Mouse (Mus musculus) stomach, postnatal 0 days (tissue): ENCODE data around the gene Rasa4. TPM values are rescaled to one million over a fixed set of nuclear protein-coding genes. Genes with fewer than 3 reads are reported as not detected.
"Not testable (repeated sequence)": the region's sequence is repeated elsewhere in the genome, so short reads cannot be mapped to it uniquely, and the experiment has no call there.

Source experiments
- ATAC-seq: fragments of 200-750 bp; cut with Nextera tagmentation; 2 replicates; pipeline ENCODE4 v1.8.0; 2017; ENCODE audit not compliant: low FRiP score, low TSS enrichment
- DNase-seq: peaks from one replicate; pipeline ENCODE4 v3.0.0-alpha.2; 2016; ENCODE audit warnings: low spot score
- H3K27ac ChIP-seq: fragments of 300-500 bp; sonication (generic); replicated peaks from 2 replicates; pipeline ENCODE4 v1.5.1; 2014; ENCODE audit warnings: mild to moderate bottlenecking, control low read depth
- H3K27me3 ChIP-seq: fragments of 300-500 bp; sonication (generic); 2 replicates; pipeline ENCODE4 v1.6.1; 2014; ENCODE audit warnings: low read length; ENCODE audit not compliant: control insufficient read depth, insufficient read depth
- H3K36me3 ChIP-seq: fragments of 300-500 bp; sonication (generic); 2 replicates; pipeline ENCODE4 v1.6.1; 2014; ENCODE audit warnings: low read length, mixed read lengths; ENCODE audit not compliant: control insufficient read depth, insufficient read depth
- H3K4me1 ChIP-seq: fragments of 300-500 bp; sonication (generic); replicated peaks from 2 replicates; pipeline ENCODE4 v1.6.1; 2014; ENCODE audit warnings: antibody characterized with exemption; ENCODE audit not compliant: control insufficient read depth, insufficient read depth
- H3K4me2 ChIP-seq: fragments of 300-500 bp; sonication (generic); replicated peaks from 2 replicates; pipeline ENCODE4 v1.6.1; 2014; ENCODE audit warnings: low read depth, mild to moderate bottlenecking, control low read depth, moderate library complexity
- H3K4me3 ChIP-seq: fragments of 300-500 bp; sonication (generic); 2 replicates; pipeline ENCODE4 v1.5.1; 2014; ENCODE audit warnings: low read depth, low read length, control low read depth
- H3K9ac ChIP-seq: fragments of 300-500 bp; sonication (generic); 2 replicates; pipeline ENCODE4 v1.6.1; 2014; ENCODE audit warnings: mild to moderate bottlenecking, low read length, control low read depth, mixed read lengths
- H3K9me3 ChIP-seq: fragments of 300-500 bp; sonication (generic); 2 replicates; pipeline ENCODE4 v1.6.1; 2016; ENCODE audit warnings: low read length; ENCODE audit not compliant: control insufficient read depth
- CTCF ChIP-seq: IDR thresholded peaks from 2 replicates; pipeline ENCODE4 v1.5.1; 2016; ENCODE audit warnings: antibody characterized with exemption, low read depth, mild to moderate bottlenecking, moderate library complexity
- EP300 ChIP-seq: optimal IDR thresholded peaks from 2 replicates; pipeline ENCODE3; 2016; ENCODE audit warnings: antibody characterized with exemption
- WGBS: fragments of 180-500 bp; shearing (Covaris S2); extraction: QIAGEN DNeasy Blood & Tissue Kit; methylation state at CpG from one replicate; pipeline ENCODE4 v1.1.7; 2014; 5-methylcytosine and 5-hydroxymethylcytosine counted together
- polyA plus RNA-seq: library from polyadenylated mRNA; unstranded; fragments of >200 nt; fragmentation: Nextera tagmentation; extraction: Ambion mirVana; gene quantifications from 2 replicates; pipeline ENCODE4 v1.2.1, GENCODE M21; 2015

Rasa4 gene
- polyA plus RNA-seq, 1 experiment from 2014 or later, result 4.0 TPM

DNA sequence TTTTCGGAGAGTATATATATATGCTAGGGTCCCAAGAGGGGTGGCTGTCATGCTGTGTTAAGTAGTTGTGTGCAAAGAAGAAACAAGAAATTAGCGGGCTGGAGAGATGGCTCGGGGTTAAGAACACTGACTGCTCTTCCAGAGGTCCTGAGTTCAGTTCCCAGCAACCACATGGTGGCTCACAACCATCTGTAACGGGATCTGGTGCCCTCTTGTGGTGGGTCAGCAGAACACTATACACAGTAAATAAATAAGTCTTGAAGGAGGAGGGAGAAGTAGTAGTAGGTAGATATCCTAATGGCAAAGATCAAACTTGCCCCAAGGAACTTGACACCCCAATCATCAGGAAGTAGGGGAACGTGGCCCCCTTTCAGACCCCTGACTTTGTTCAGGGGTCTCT is 59.0 kb downstream of the Rasa4 start:
- WGBS, result 85% methylated on average over 5 of the region's 5 CpGs
- Histone ChIP-seq H3K4me3 (no peak overlapping the region), H3K4me2 (no peak overlapping the region), H3K4me1 (no peaks in the 10 kb centered on the region), H3K9ac (no peak overlapping the region), H3K36me3 (peaks cover 13% of the 10 kb centered on the region), H3K27ac (no peak overlapping the region), H3K27me3 (no peaks in the 10 kb centered on the region), H3K9me3 (no peaks in the 10 kb centered on the region)
- ATAC-seq (no peak), DNase-seq (no peak)
- TF ChIP-seq EP300 (no peak), CTCF (peak; percentile 42)

DNA sequence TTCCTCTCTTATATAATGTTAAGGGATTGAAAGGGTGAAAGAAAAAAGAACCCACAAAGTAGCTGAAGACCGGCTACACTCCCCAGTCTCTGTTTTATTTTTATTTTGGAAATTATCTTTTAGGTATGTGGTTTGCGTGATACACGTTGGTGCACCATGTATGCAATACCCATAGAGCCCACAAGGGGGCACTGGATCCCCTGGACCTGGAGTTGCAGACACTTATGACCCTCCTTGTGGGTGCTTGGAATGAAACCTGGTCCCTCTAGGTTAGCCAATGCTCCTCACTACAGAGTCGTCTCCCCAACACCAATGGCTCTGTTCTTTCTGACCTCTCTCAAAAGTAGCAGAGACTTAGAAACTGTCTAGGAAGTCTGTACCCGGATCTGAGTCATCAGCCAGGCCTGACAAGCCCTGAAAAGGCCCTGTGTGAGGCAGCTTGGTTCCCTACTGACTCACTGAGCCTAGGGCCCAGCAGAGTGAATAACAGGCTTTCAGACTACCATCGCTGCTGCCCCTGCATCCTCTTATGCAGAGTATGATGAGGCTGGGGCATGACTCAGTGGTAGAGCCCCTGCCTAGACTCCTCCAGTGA is 59.5 kb downstream of the Rasa4 start:
- Histone ChIP-seq H3K27me3 (no peaks in the 10 kb centered on the region), H3K4me2 (no peak overlapping the region), H3K4me1 (no peaks in the 10 kb centered on the region), H3K27ac (no peak overlapping the region), H3K9ac (no peak overlapping the region), H3K36me3 (peaks cover 13% of the 10 kb centered on the region), H3K9me3 (no peaks in the 10 kb centered on the region), H3K4me3 (no peak overlapping the region)
- TF ChIP-seq CTCF (peak; percentile 47), EP300 (no peak)
- ATAC-seq (no peak), DNase-seq (no peak)
- WGBS, result 86% methylated on average over 6 of the region's 6 CpGs

DNA sequence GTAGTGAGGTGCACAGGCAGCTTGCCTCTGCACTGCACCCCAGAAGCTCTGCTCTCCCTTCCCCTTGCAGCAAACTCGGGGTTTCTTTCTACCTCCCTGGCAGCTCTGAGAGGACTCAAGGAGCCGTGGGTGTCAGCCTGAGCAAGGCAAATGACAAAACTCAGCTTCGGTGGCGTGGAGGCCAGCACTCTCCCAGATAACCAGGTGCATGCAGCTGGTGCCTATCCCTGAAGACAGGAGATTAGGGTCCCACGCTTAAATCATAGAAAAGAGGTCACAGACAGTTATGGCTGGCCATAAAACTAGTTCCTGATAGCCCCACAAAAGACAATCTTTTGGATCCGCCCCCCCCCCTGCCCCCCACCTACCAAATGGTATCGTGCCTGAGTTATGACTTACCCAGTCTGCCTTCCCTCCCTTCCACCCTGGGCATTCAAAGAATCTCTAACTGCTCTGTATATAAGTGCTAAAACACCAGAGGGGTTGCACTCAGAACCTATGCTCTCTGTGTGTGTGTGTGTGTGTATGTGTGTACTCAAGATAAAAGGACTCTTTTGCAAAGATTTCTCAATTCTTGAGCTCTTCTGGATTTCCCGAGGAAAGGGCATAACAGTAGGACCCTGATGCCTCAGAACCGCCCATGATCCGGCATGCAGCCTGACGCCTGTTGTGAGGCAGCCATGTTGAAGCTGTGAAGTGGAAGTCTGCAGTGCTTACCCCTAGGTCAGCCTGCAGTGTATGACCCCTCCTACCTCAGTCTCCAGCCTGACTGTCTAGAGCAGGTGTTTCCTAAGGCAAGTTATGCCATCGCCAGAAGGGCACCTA is 61.1 kb downstream of the Rasa4 start:
- Histone ChIP-seq H3K4me2 (no peak overlapping the region), H3K4me3 (no peak overlapping the region), H3K9ac (no peak overlapping the region), H3K9me3 (no peaks in the 10 kb centered on the region), H3K27me3 (no peaks in the 10 kb centered on the region), H3K27ac (no peak overlapping the region), H3K36me3 (peaks cover 10% of the 10 kb centered on the region), H3K4me1 (no peaks in the 10 kb centered on the region)
- 47% methylated on average over 12 of the region's 12 CpGs for WGBS
- DNase-seq, result no peak
- no peak for ATAC-seq
- no peak for TF ChIP-seq CTCF
- TF ChIP-seq EP300, result no peak

DNA sequence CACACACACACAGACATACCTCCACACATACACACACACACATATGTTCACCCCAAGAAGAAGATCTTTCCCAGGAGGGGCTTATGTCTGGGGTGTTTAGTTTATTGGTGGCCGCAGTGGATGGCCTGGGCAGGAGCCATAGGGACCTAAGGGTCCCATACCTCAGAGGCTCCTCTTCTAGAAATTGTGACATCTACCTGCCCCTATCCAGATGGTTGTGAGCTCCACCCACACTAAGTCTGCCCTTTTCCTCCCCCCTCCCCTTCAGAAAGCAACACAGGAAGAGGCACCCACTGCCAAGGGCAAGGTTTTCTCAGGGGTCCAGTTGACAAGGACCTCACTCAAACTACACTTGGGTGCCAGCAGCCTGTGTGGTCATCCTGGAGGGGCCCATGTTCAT is 63.2 kb downstream of the Rasa4 start:
- Histone ChIP-seq H3K9ac (no peak overlapping the region), H3K4me1 (no peaks in the 10 kb centered on the region), H3K9me3 (no peaks in the 10 kb centered on the region), H3K27me3 (no peaks in the 10 kb centered on the region), H3K27ac (no peak overlapping the region), H3K4me3 (no peak overlapping the region), H3K36me3 (no peaks in the 10 kb centered on the region), H3K4me2 (no peak overlapping the region)
- 81% methylated on average over 1 of the region's 1 CpGs for WGBS
- no peak for DNase-seq
- no peak for TF ChIP-seq EP300
- ATAC-seq, result no peak

DNA sequence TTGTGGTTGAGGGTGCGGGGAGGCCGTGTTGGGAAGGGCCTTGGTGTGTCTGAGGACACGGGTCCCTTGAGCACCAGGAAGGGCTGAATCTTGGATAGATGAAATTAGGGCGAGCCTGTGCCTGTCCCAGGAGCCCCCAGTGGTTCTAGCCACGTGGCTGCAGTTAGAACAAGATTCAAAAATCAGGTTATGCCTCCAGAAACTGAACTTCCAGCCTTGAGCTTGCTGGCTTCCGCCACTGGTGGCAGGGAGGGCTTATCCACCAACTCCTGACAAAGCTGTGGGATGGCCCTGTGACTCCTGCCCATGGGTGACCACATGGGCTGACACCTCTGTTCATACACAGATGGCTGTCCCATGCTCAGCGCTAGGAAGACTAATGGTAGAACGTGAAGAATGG is 64.0 kb downstream of the Rasa4 start:
- Histone ChIP-seq H3K4me3 (no peak overlapping the region), H3K4me1 (no peaks in the 10 kb centered on the region), H3K27me3 (no peaks in the 10 kb centered on the region), H3K9me3 (no peaks in the 10 kb centered on the region), H3K4me2 (no peak overlapping the region), H3K9ac (no peak overlapping the region), H3K36me3 (no peaks in the 10 kb centered on the region), H3K27ac (no peak overlapping the region)
- WGBS, result 68% methylated on average over 8 of the region's 8 CpGs
- no peak for TF ChIP-seq CTCF
- TF ChIP-seq EP300, result no peak
- ATAC-seq (no peak), DNase-seq (no peak)

DNA sequence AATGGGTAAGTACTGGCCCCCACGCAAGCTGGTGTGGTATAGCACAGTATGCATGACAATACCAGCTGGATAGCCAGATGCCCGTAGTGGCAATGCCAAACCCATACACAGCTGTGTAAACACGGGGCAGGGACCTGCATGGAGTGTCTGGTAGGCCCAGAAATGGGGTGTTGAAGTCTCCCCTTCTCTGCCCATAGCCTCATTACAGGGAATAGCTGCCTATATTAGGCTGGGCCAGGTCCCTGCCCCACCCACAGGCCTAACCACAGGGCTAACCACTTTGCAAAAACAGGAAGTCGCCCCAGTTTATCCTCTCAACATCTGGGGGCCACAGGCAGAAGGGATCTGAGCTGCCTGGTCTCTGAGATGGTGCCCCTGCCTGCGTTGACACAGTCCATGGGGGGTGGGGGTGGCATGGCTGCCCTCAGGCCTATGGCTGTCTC is 65.4 kb downstream of the Rasa4 start:
- not testable (repeated sequence) for ATAC-seq, H3K4me3 ChIP-seq, H3K4me1 ChIP-seq, H3K27ac ChIP-seq, H3K4me2 ChIP-seq, H3K36me3 ChIP-seq, H3K9ac ChIP-seq, H3K27me3 ChIP-seq, H3K9me3 ChIP-seq, DNase-seq
- 66% methylated on average over 5 of the region's 5 CpGs for WGBS
